In genomic region chr4:33281891-33282685, GRCm38 (mm10) we compare ENCODE assay signal across 19 mouse cellular contexts. TPM values are rescaled to one million over a fixed set of nuclear protein-coding genes. Genes with fewer than 3 reads are reported as not detected.
DNase-seq lines count a peak whose midpoint lies in the region; ATAC-seq and TF ChIP-seq lines count a peak whose summit lies in the region.
"Had no signal": no experiment of that assay in that cellular context is flagged by ENCODE, and none has a peak within 500 bp of the region (broad histone marks: within the 10 kb centered on the region; RNA-seq: fewer than 3 reads in every experiment).

No protein-coding gene starts in this region.

- no peak for TF ChIP-seq POLR2A in lung, adult 2 months (IDR thresholded peaks at IDR 0.05; ENCODE audit: borderline replicate concordance, extremely low read depth, low read depth, low read length)

- no peaks in the 10 kb centered on the region for H3K36me3 ChIP-seq in heart, embryonic 11.5 days (ENCODE audit: control insufficient read depth, insufficient read depth, low read length)
- H3K36me3 ChIP-seq in kidney, embryonic 15.5 days: no peaks in the 10 kb centered on the region
- H3K36me3 ChIP-seq: forebrain, embryonic 15.5 days; hindbrain, embryonic 10.5 days; midbrain, embryonic 12.5 days; neural tube, embryonic 15.5 days had no signal

- peak; percentile 97 for DNase-seq in heart, adult 11 months
- DNase-seq in kidney, adult 8-10 months: peak; percentile 27 to 39
- peak; percentile 17 for DNase-seq in Muller cell, postnatal 12 days (ENCODE audit: inconsistent ontology term)
- peak; percentile 34 to 41 for DNase-seq in kidney, postnatal 36 days
- no peak for DNase-seq in lung, adult 2 months
- DNase-seq: B cell, adult 2 months; cerebellum, adult 8-10 months; lung, embryonic 14.5 days; thymus, postnatal 4 days had no signal

- no peaks in the 10 kb centered on the region for H3K27me3 ChIP-seq in heart, embryonic 11.5 days (ENCODE audit: control insufficient read depth, insufficient read depth, low read length)
- no peaks in the 10 kb centered on the region for H3K27me3 ChIP-seq in kidney, embryonic 15.5 days
- H3K27me3 ChIP-seq: forebrain, embryonic 15.5 days; midbrain, embryonic 12.5 days; neural tube, embryonic 15.5 days had no signal

- ATAC-seq in heart, embryonic 11.5 days (replicated peaks; ENCODE audit: insufficient number of reproducible peaks, low FRiP score, low TSS enrichment): no peak
- ATAC-seq in kidney, embryonic 15.5 days (replicated peaks; ENCODE audit: low FRiP score): no peak
- ATAC-seq: forebrain, embryonic 15.5 days had no signal

- no peak overlapping the region for H3K4me3 ChIP-seq in heart, embryonic 11.5 days (ENCODE audit: low read depth, low read length)
- H3K4me3 ChIP-seq in kidney, embryonic 15.5 days (replicated peaks): no peak overlapping the region
- no peak overlapping the region for H3K4me3 ChIP-seq in lung, adult 2 months (replicated peaks; ENCODE audit: extremely low read depth, low read depth, low read length)
- H3K4me3 ChIP-seq: erythroblast, embryonic 14.5 days; forebrain, embryonic 15.5 days; hindbrain, embryonic 10.5 days; layer of hippocampus, adult 2 months; midbrain, embryonic 12.5 days; myocyte; neural tube, embryonic 15.5 days had no signal

- 64% methylated on average over 3 of the region's 3 CpGs for WGBS in heart, embryonic 11.5 days (ENCODE audit: insufficient replicate concordance)
- 80% methylated on average over 3 of the region's 3 CpGs for WGBS in kidney, embryonic 15.5 days
- WGBS in lung, adult 2 months: 67% methylated on average over 3 of the region's 3 CpGs

- no peak for TF ChIP-seq CTCF in lung, adult 2 months (IDR thresholded peaks at IDR 0.05; ENCODE audit: insufficient read depth, low read length)

- H3K4me2 ChIP-seq in heart, embryonic 11.5 days: no peak overlapping the region
- no peak overlapping the region for H3K4me2 ChIP-seq in kidney, embryonic 15.5 days
- H3K4me2 ChIP-seq: forebrain, embryonic 15.5 days; liver, embryonic 11.5 days; lung, embryonic 14.5 days; midbrain, embryonic 12.5 days; neural tube, embryonic 15.5 days had no signal

- no peaks in the 10 kb centered on the region for H3K9me3 ChIP-seq in heart, embryonic 11.5 days (replicated peaks; ENCODE audit: control insufficient read depth, low read length)
- no peaks in the 10 kb centered on the region for H3K9me3 ChIP-seq in kidney, embryonic 15.5 days (replicated peaks)
- H3K9me3 ChIP-seq: forebrain, embryonic 15.5 days; hindbrain, embryonic 10.5 days; midbrain, embryonic 12.5 days; neural tube, embryonic 15.5 days had no signal

- H3K9ac ChIP-seq in heart, embryonic 11.5 days (ENCODE audit: low read depth, low read length): no peak overlapping the region
- no peak overlapping the region for H3K9ac ChIP-seq in kidney, embryonic 15.5 days
- H3K9ac ChIP-seq: forebrain, embryonic 15.5 days; lung, embryonic 14.5 days; midbrain, embryonic 12.5 days; neural tube, embryonic 15.5 days had no signal

- H3K4me1 ChIP-seq in heart, embryonic 11.5 days (ENCODE audit: control insufficient read depth, insufficient read depth, low read length): no peaks in the 10 kb centered on the region
- no peaks in the 10 kb centered on the region for H3K4me1 ChIP-seq in kidney, embryonic 15.5 days
- H3K4me1 ChIP-seq in lung, adult 2 months (ENCODE audit: control insufficient read depth, insufficient read depth, low read length): no peaks in the 10 kb centered on the region
- H3K4me1 ChIP-seq: forebrain, embryonic 15.5 days; hindbrain, embryonic 10.5 days; midbrain, embryonic 12.5 days; neural tube, embryonic 15.5 days had no signal

- no peak overlapping the region for H3K27ac ChIP-seq in heart, embryonic 11.5 days (ENCODE audit: low read depth, low read length)
- H3K27ac ChIP-seq in kidney, embryonic 15.5 days: no peak overlapping the region
- H3K27ac ChIP-seq: forebrain, embryonic 15.5 days; hindbrain, embryonic 10.5 days; layer of hippocampus, adult 2 months; midbrain, embryonic 12.5 days; neural tube, embryonic 15.5 days had no signal

RNA-seq across cellular contexts. Expression of gene Pnrc1, which starts 7.9 kb away (rescaled TPM):
- 84.0 and 85.5 TPM in 2 replicates for polyA plus RNA-seq in heart, embryonic 11.5 days (2014; fragmentation: Nextera tagmentation; extraction: Ambion mirVana)
- 86.5 and 90.2 TPM in 2 replicates for polyA plus RNA-seq in kidney, embryonic 15.5 days (2015; fragmentation: Nextera tagmentation; extraction: Ambion mirVana)
- polyA plus RNA-seq in lung, adult 2 months (2012; rRNA removed): 110 and 197 TPM in 2 replicates

RNA-seq across cellular contexts. Expression of gene Rngtt, which starts 28.0 kb away (rescaled TPM):
- polyA plus RNA-seq in heart, embryonic 11.5 days (2014; fragmentation: Nextera tagmentation; extraction: Ambion mirVana): 24.5 and 24.6 TPM in 2 replicates
- polyA plus RNA-seq in kidney, embryonic 15.5 days (2015; fragmentation: Nextera tagmentation; extraction: Ambion mirVana): 25.3 and 26.4 TPM in 2 replicates
- 1.8 and 2.7 TPM in 2 replicates for polyA plus RNA-seq in lung, adult 2 months (2012; rRNA removed)
